ENCODE assay signal across 34 mouse cellular contexts in genomic region chr19:17997561-17997960, GRCm38 (mm10).
DNase-seq lines count a peak whose midpoint lies in the region; ATAC-seq and TF ChIP-seq lines count a peak whose summit lies in the region.
"Had no signal": no experiment of that assay in that cellular context is flagged by ENCODE, and none has a peak within 500 bp of the region (broad histone marks: within the 10 kb centered on the region; RNA-seq: fewer than 3 reads in every experiment).

No protein-coding gene starts in this region.

- no peak for DNase-seq in heart, adult 2 months
- no peak for DNase-seq in heart, postnatal 10 days
- no peak for DNase-seq in layer of hippocampus, adult 2 months (ENCODE audit: low spot score in 2 of 2)
- DNase-seq in layer of hippocampus, postnatal 14 days (ENCODE audit: low spot score in 2 of 2) = no peak
- no peak for DNase-seq in Patski (ENCODE audit: low read depth, low spot score)
- DNase-seq in lung, postnatal 10 days = peak; percentile 5
- DNase-seq: adrenal gland, adult 8-10 months; B cell, adult 2 months; cerebellum, adult 2 months; cerebellum, postnatal 25 days; embryo, embryonic 11 days; gastrocnemius, postnatal 25 days; heart, adult 18-20 months; heart, postnatal 4 days; right cerebral cortex, adult 18-20 months; right cerebral cortex, postnatal 4 days; thymus, adult 18-20 months; thymus, postnatal 36 days had no signal

- TF ChIP-seq POLR2A in heart, adult 2 months (IDR thresholded peaks at IDR 0.05; ENCODE audit: insufficient read depth, low read depth, low read length) = no peak

- no peaks in the 10 kb centered on the region for H3K79me2 ChIP-seq in heart, adult 2 months (replicated peaks; ENCODE audit: control insufficient read depth, insufficient read depth, low read length)

- no peaks in the 10 kb centered on the region for H3K4me1 ChIP-seq in heart, adult 2 months (ENCODE audit: control insufficient read depth, insufficient read depth, low read length)
- H3K4me1 ChIP-seq: embryonic facial prominence, embryonic 13.5 days; forebrain, embryonic 13.5 days; hindbrain, embryonic 15.5 days; limb, embryonic 12.5 days; liver, embryonic 12.5 days; lung, embryonic 15.5 days; megakaryocyte, embryonic 14.5 days; midbrain, embryonic 15.5 days; neural tube, embryonic 13.5 days; stomach, embryonic 15.5 days had no signal

- in situ Hi-C loops in Patski (cut with MboI; ENCODE audit: low pct_unique_long_range_greater_than_20kb) = no loop called here

- intact Hi-C loops in heart, adult 2 months (cut with DNase I) = no loop called here
- intact Hi-C loops in heart, postnatal 10 days (cut with DNase I) = no loop called here

- ATAC-seq in Patski = no peak
- no peak for ATAC-seq in megakaryocyte-erythroid progenitor cell, adult 5-6 weeks (replicated peaks; ENCODE audit: low FRiP score, low TSS enrichment, poor library complexity, severe bottlenecking)
- ATAC-seq: forebrain, embryonic 13.5 days; intestine, embryonic 16.5 days; liver, embryonic 12.5 days; midbrain, embryonic 15.5 days had no signal

- H3K27ac ChIP-seq in heart, adult 2 months = no peak overlapping the region
- H3K27ac ChIP-seq in layer of hippocampus, adult 2 months = no peak overlapping the region
- H3K27ac ChIP-seq: embryonic facial prominence, embryonic 13.5 days; forebrain, embryonic 13.5 days; hindbrain, embryonic 15.5 days; limb, embryonic 12.5 days; liver, embryonic 12.5 days; lung, embryonic 15.5 days; midbrain, embryonic 15.5 days; neural tube, embryonic 13.5 days; stomach, embryonic 15.5 days had no signal

- TF ChIP-seq CTCF in heart, adult 2 months (IDR thresholded peaks at IDR 0.05) = peak; percentile 20; the same call in 1 of the 2 replicates
- TF ChIP-seq CTCF in layer of hippocampus, adult 2 months (conservative IDR thresholded peaks at IDR 0.05) = peak; percentile 50
- TF ChIP-seq CTCF in Patski (IDR thresholded peaks at IDR 0.05) = peak; percentile 51

- TF ChIP-seq EP300 in heart, adult 2 months (IDR thresholded peaks at IDR 0.05; ENCODE audit: insufficient read depth, low read depth, low read length) = no peak

- H3K36me3 ChIP-seq in heart, adult 2 months (ENCODE audit: control insufficient read depth, insufficient read depth, low read length) = no peaks in the 10 kb centered on the region
- H3K36me3 ChIP-seq: embryonic facial prominence, embryonic 13.5 days; G1E; hindbrain, embryonic 15.5 days; limb, embryonic 12.5 days; liver, embryonic 12.5 days; lung, embryonic 15.5 days; midbrain, embryonic 15.5 days; neural tube, embryonic 13.5 days; stomach, embryonic 15.5 days had no signal

- no peak overlapping the region for H3K4me3 ChIP-seq in heart, adult 2 months
- no peak overlapping the region for H3K4me3 ChIP-seq in layer of hippocampus, adult 2 months
- H3K4me3 ChIP-seq: embryonic facial prominence, embryonic 13.5 days; erythroblast, embryonic 14.5 days; forebrain, embryonic 13.5 days; hindbrain, embryonic 15.5 days; limb, embryonic 12.5 days; liver, embryonic 12.5 days; lung, embryonic 15.5 days; megakaryocyte, embryonic 14.5 days; midbrain, embryonic 15.5 days; myocyte; neural tube, embryonic 13.5 days; stomach, embryonic 15.5 days had no signal

- H3K27me3 ChIP-seq in heart, adult 2 months (ENCODE audit: control insufficient read depth, insufficient read depth, low read length) = no peaks in the 10 kb centered on the region
- H3K27me3 ChIP-seq in Patski = no peaks in the 10 kb centered on the region
- H3K27me3 ChIP-seq: CH12.LX; embryonic facial prominence, embryonic 13.5 days; forebrain, embryonic 13.5 days; hindbrain, embryonic 15.5 days; limb, embryonic 12.5 days; liver, embryonic 12.5 days; lung, embryonic 15.5 days; megakaryocyte, embryonic 14.5 days; midbrain, embryonic 15.5 days; neural tube, embryonic 13.5 days; stomach, embryonic 15.5 days had no signal

- H3K9ac ChIP-seq in heart, adult 2 months (ENCODE audit: low read depth, low read length) = no peak overlapping the region
- H3K9ac ChIP-seq: embryonic facial prominence, embryonic 13.5 days; forebrain, embryonic 13.5 days; hindbrain, embryonic 15.5 days; limb, embryonic 12.5 days; liver, embryonic 12.5 days; lung, embryonic 15.5 days; midbrain, embryonic 15.5 days; neural tube, embryonic 13.5 days; stomach, embryonic 15.5 days had no signal

- WGBS in heart, adult 2 months = 85% methylated on average over 3 of the region's 3 CpGs

- CTCF ChIA-PET in Patski (lab: Charles Lee) = no interaction called here

- POLR2A ChIA-PET in Patski (lab: Charles Lee) = no interaction called here
